Mouse (Mus musculus) forebrain, embryonic 14.5 days (tissue): ENCODE data around the gene Brk1. TPM values are rescaled to one million over a fixed set of nuclear protein-coding genes. Genes with fewer than 3 reads are reported as not detected.

ENCODE experiments used
- ATAC-seq: fragments of 200-750 bp; cut with Nextera tagmentation; 2 replicates; pipeline ENCODE4 v1.8.0; 2017; ENCODE audit warnings: mild to moderate bottlenecking, moderate library complexity
- DNase-seq: peaks from one replicate; pipeline ENCODE4 v3.0.0-alpha.2; 2015; ENCODE audit warnings: low spot score
- H3K27ac ChIP-seq: fragments of 300-500 bp; sonication (generic); 2 replicates; pipeline ENCODE4 v1.5.1; 2014; ENCODE audit warnings: low read depth, mild to moderate bottlenecking, control low read depth, low read length, moderate library complexity
- H3K27me3 ChIP-seq: fragments of 300-500 bp; sonication (generic); replicated peaks from 2 replicates; pipeline ENCODE4 v1.6.1; 2014; ENCODE audit warnings: low read length, control low read depth, mixed read lengths; ENCODE audit not compliant: control insufficient read depth, insufficient read depth
- H3K36me3 ChIP-seq: fragments of 300-500 bp; sonication (generic); 2 replicates; pipeline ENCODE4 v1.6.1; 2014; ENCODE audit warnings: low read length, control low read depth; ENCODE audit not compliant: control insufficient read depth, insufficient read depth
- H3K4me1 ChIP-seq: fragments of 300-500 bp; sonication (generic); 2 replicates; pipeline ENCODE4 v1.6.1; 2014; ENCODE audit warnings: antibody characterized with exemption, low read length, control low read depth; ENCODE audit not compliant: control insufficient read depth, insufficient read depth
- H3K4me2 ChIP-seq: fragments of 300-500 bp; sonication (generic); 2 replicates; pipeline ENCODE4 v1.6.1; 2014; ENCODE audit warnings: mild to moderate bottlenecking, control low read depth, low read length
- H3K4me3 ChIP-seq: fragments of 300-500 bp; sonication (generic); 2 replicates; pipeline ENCODE4 v1.5.1; 2014; ENCODE audit warnings: low read depth, low read length, control low read depth
- H3K9ac ChIP-seq: fragments of 300-500 bp; sonication (generic); 2 replicates; pipeline ENCODE4 v1.6.1; 2014; ENCODE audit warnings: mild to moderate bottlenecking, low read length, control low read depth, moderate library complexity
- H3K9me3 ChIP-seq: fragments of 300-500 bp; sonication (generic); replicated peaks from 2 replicates; pipeline ENCODE4 v1.6.1; 2016; ENCODE audit warnings: low read length, control low read depth, mixed read lengths; ENCODE audit not compliant: control insufficient read depth
- WGBS: fragments of 180-500 bp; shearing (Covaris S2); extraction: QIAGEN DNeasy Blood & Tissue Kit; methylation state at CpG from one replicate; pipeline ENCODE4 v1.1.7; 2014; 5-methylcytosine and 5-hydroxymethylcytosine counted together
- polyA plus RNA-seq: library from polyadenylated mRNA; unstranded; fragments of >200 nt; fragmentation: Nextera tagmentation; extraction: Ambion mirVana; gene quantifications from 2 replicates; pipeline ENCODE4 v1.2.1, GENCODE M21; 2014

Brk1 gene
- polyA plus RNA-seq, 1 experiment from 2014 or later = 307 TPM

- H3K27me3 ChIP-seq = no peaks in the 10 kb centered on the region
- H3K4me1 ChIP-seq = no peaks in the 10 kb centered on the region
- no peaks in the 10 kb centered on the region for H3K36me3 ChIP-seq
- H3K4me3 ChIP-seq = no peak overlapping the region
- no peak overlapping the region for H3K9ac ChIP-seq
- no peak overlapping the region for H3K27ac ChIP-seq
- DNase-seq = no peak
- 90% methylated on average over 2 of the region's 2 CpGs for WGBS
- no peak for ATAC-seq
- H3K9me3 ChIP-seq = no peaks in the 10 kb centered on the region
- no peak overlapping the region for H3K4me2 ChIP-seq
Measured at GRCm38 (mm10) chr6:113592637-113593036, 11.9 kb upstream of the Brk1 start.

- no peaks in the 10 kb centered on the region for H3K4me1 ChIP-seq
- no peak overlapping the region for H3K27ac ChIP-seq
- ATAC-seq = no peak
- H3K9me3 ChIP-seq = no peaks in the 10 kb centered on the region
- no peak overlapping the region for H3K9ac ChIP-seq
- H3K36me3 ChIP-seq = no peaks in the 10 kb centered on the region
- H3K4me3 ChIP-seq = no peak overlapping the region
- 92% methylated on average over 4 of the region's 4 CpGs for WGBS
- DNase-seq = no peak
- no peaks in the 10 kb centered on the region for H3K27me3 ChIP-seq
- no peak overlapping the region for H3K4me2 ChIP-seq
Measured at GRCm38 (mm10) chr6:113597945-113598344, 6.6 kb upstream of the Brk1 start.

GRCm38 (mm10) chr6:113599833-113600232 is 4.7 kb upstream of the Brk1 start:
- H3K36me3 ChIP-seq = no peaks in the 10 kb centered on the region
- H3K4me3 ChIP-seq = no peak overlapping the region
- H3K27me3 ChIP-seq = no peaks in the 10 kb centered on the region
- no peak for DNase-seq
- no peaks in the 10 kb centered on the region for H3K9me3 ChIP-seq
- no peak overlapping the region for H3K9ac ChIP-seq
- H3K4me2 ChIP-seq = no peak overlapping the region
- H3K27ac ChIP-seq = no peak overlapping the region
- no peak for ATAC-seq
- 73% methylated on average over 5 of the region's 5 CpGs for WGBS
- no peaks in the 10 kb centered on the region for H3K4me1 ChIP-seq

- Histone ChIP-seq H3K27ac (no peak within 1 kb of the TSS), H3K4me3 (no peak within 1 kb of the TSS), H3K9me3 (no peaks in the 10 kb centered on the region), H3K36me3 (no peaks in the 10 kb centered on the region), H3K9ac (no peak within 1 kb of the TSS), H3K4me1 (peaks cover 4% of the 10 kb centered on the region), H3K27me3 (no peaks in the 10 kb centered on the region), H3K4me2 (no peak within 1 kb of the TSS)
- DNase-seq (no peak), ATAC-seq (no peak)
- 42% methylated on average over 23 of the region's 23 CpGs for WGBS
Measured at GRCm38 (mm10) chr6:113600543-113601139, 3.9 kb upstream of the Brk1 start, which contains the start of gene Fancd2os. TSS of gene Fancd2os (minus strand) at chr6:113600715.

- Histone ChIP-seq H3K4me1 (peaks cover 9% of the 10 kb centered on the region), H3K27me3 (no peaks in the 10 kb centered on the region), H3K36me3 (no peaks in the 10 kb centered on the region), H3K4me2 (no peak overlapping the region), H3K27ac (no peak overlapping the region), H3K4me3 (no peak overlapping the region), H3K9me3 (no peaks in the 10 kb centered on the region), H3K9ac (no peak overlapping the region)
- ATAC-seq (no peak), DNase-seq (no peak)
- WGBS = 93% methylated on average over 6 of the region's 6 CpGs
Measured at GRCm38 (mm10) chr6:113602821-113603220, 1.8 kb upstream of the Brk1 start.

- Histone ChIP-seq H3K4me3 (peak overlapping the region; percentile 82), H3K9ac (peak overlapping the region; percentile 85; the same call in 1 of the 2 replicates), H3K36me3 (peaks cover 5% of the 10 kb centered on the region; the same call in 1 of the 2 replicates), H3K27ac (no peak overlapping the region), H3K9me3 (no peaks in the 10 kb centered on the region), H3K27me3 (no peaks in the 10 kb centered on the region), H3K4me2 (peak overlapping the region; percentile 51), H3K4me1 (peaks cover 9% of the 10 kb centered on the region)
- DNase-seq (no peak), ATAC-seq (no peak)
- WGBS = 54% methylated on average over 12 of the region's 12 CpGs
Measured at GRCm38 (mm10) chr6:113603993-113604392, 579 bp upstream of the Brk1 start.

- WGBS = 3% methylated on average over 10 of the region's 10 CpGs
- H3K27me3 ChIP-seq = no peaks in the 10 kb centered on the region
- peaks cover 5% of the 10 kb centered on the region; the same call in 1 of the 2 replicates for H3K36me3 ChIP-seq
- H3K27ac ChIP-seq = peak overlapping the region; percentile 70; the same call in 1 of the 2 replicates
- no peaks in the 10 kb centered on the region for H3K9me3 ChIP-seq
- ATAC-seq (no peak), DNase-seq (peak; percentile 4)
- peak overlapping the region; percentile 80 for H3K4me2 ChIP-seq
- peak overlapping the region; percentile 85 for H3K9ac ChIP-seq
- peak overlapping the region; percentile 82 for H3K4me3 ChIP-seq
- H3K4me1 ChIP-seq = peaks cover 9% of the 10 kb centered on the region
Measured at GRCm38 (mm10) chr6:113605224-113605545, 613 bp downstream of the Brk1 start.

GRCm38 (mm10) chr6:113608871-113609270 is 4.3 kb downstream of the Brk1 start:
- DNase-seq = no peak
- no peak overlapping the region for H3K4me2 ChIP-seq
- H3K9ac ChIP-seq = no peak overlapping the region
- H3K4me1 ChIP-seq = peaks cover 9% of the 10 kb centered on the region
- no peaks in the 10 kb centered on the region for H3K9me3 ChIP-seq
- H3K36me3 ChIP-seq = peaks cover 19% of the 10 kb centered on the region; the same call in 1 of the 2 replicates
- no peak overlapping the region for H3K27ac ChIP-seq
- H3K4me3 ChIP-seq = no peak overlapping the region
- no peak for ATAC-seq
- no peaks in the 10 kb centered on the region for H3K27me3 ChIP-seq
- 88% methylated on average over 6 of the region's 6 CpGs for WGBS

- H3K4me3 ChIP-seq = no peak overlapping the region
- H3K9me3 ChIP-seq = no peaks in the 10 kb centered on the region
- peaks cover 23% of the 10 kb centered on the region for H3K36me3 ChIP-seq
- H3K4me1 ChIP-seq = peaks cover 9% of the 10 kb centered on the region
- no peak for ATAC-seq
- H3K9ac ChIP-seq = no peak overlapping the region
- no peak for DNase-seq
- 94% methylated on average over 7 of the region's 7 CpGs for WGBS
- no peaks in the 10 kb centered on the region for H3K27me3 ChIP-seq
- no peak overlapping the region for H3K4me2 ChIP-seq
- no peak overlapping the region for H3K27ac ChIP-seq
Measured at GRCm38 (mm10) chr6:113609293-113609692, 4.7 kb downstream of the Brk1 start.
